Mouse (Mus musculus): ENCODE data around the gene Dnaaf1. TPM values are rescaled to one million over a fixed set of nuclear protein-coding genes. Genes with fewer than 3 reads are reported as not detected.

Gene Dnaaf1
- total RNA-seq, 2 experiments from 2014 or later, result not detected

Other genes with a start within 250 kb of the Dnaaf1 start
- gene Hsbp1, start 230.7 kb upstream of the Dnaaf1 start, total RNA-seq (2021), result 100 to 1,000 TPM; 173 to 200 TPM
- 10 to 100 TPM; 66.5 to 68.1 TPM for gene Mlycd, start 180.4 kb upstream of the Dnaaf1 start, total RNA-seq (2021)
- gene Osgin1, start 141.1 kb upstream of the Dnaaf1 start, total RNA-seq (2021), result 1 to 10 TPM; 2.2 to 3.8 TPM
- gene Necab2, start 128.5 kb upstream of the Dnaaf1 start, total RNA-seq (2021), result under 1 TPM; 0.59 to 0.78 TPM
- gene Slc38a8, start 73.5 kb upstream of the Dnaaf1 start, total RNA-seq (2021), result not detected
- gene Mbtps1, start 16.5 kb upstream of the Dnaaf1 start, total RNA-seq (2021), result 10 to 100 TPM; 81.4 to 84.9 TPM
- gene Hsdl1, start 52 bp upstream of the Dnaaf1 start, total RNA-seq (2021), result 10 to 100 TPM; 17.9 to 19.3 TPM
- gene Taf1c, start 30.0 kb downstream of the Dnaaf1 start, total RNA-seq (2021), result 1 to 10 TPM; 5.8 to 6.1 TPM
- gene Adad2, start 37.5 kb downstream of the Dnaaf1 start, total RNA-seq (2021), result not detected
- gene Kcng4, start 60.4 kb downstream of the Dnaaf1 start, total RNA-seq (2021), result under 1 TPM; 0.17 to 0.29 TPM
- gene Wfdc1, start 91.1 kb downstream of the Dnaaf1 start, total RNA-seq (2021), result 10 to 100 TPM; 56.9 to 59.7 TPM
- not detected for gene Atp2c2, start 124.8 kb downstream of the Dnaaf1 start, total RNA-seq (2021)
- gene Tldc1, start 203.2 kb downstream of the Dnaaf1 start, total RNA-seq (2021), result 1 to 10 TPM; 6.4 to 7.8 TPM

All from gastrocnemius, postnatal 4 days (tissue).